Mouse (Mus musculus) liver, embryonic 14.5 days (tissue): ENCODE measurements around the gene Ptpn13. TPM values are rescaled to one million over a fixed set of nuclear protein-coding genes. Genes with fewer than 3 reads are reported as not detected.

Experiments used
- ATAC-seq: fragments of 200-750 bp; cut with Nextera tagmentation; 2 replicates; pipeline ENCODE4 v1.8.0; 2017; ENCODE audit warnings: moderate number of reproducible peaks, mild to moderate bottlenecking, moderate library complexity; ENCODE audit not compliant: insufficient read depth
- DNase-seq, 3 experiments: peaks; one replicate each; pipeline ENCODE4 v3.0.0-alpha.2; 2012 to 2013; ENCODE audit warnings: low read depth in 3 of 3, low spot score in 3 of 3
- H3K27ac ChIP-seq: fragments of 300-500 bp; sonication (generic); 2 replicates; pipeline ENCODE4 v1.5.1; 2014; ENCODE audit warnings: moderate library complexity, mild to moderate bottlenecking, control low read depth, inconsistent platforms
- H3K27me3 ChIP-seq: fragments of 300-500 bp; sonication (generic); 2 replicates; pipeline ENCODE4 v1.6.1; 2014; ENCODE audit warnings: mild to moderate bottlenecking, low read length, moderate library complexity; ENCODE audit not compliant: control insufficient read depth, insufficient read depth
- H3K36me3 ChIP-seq: fragments of 300-500 bp; sonication (generic); replicated peaks from 2 replicates; pipeline ENCODE4 v1.6.1; 2014; ENCODE audit warnings: low read depth; ENCODE audit not compliant: control insufficient read depth, insufficient read depth
- H3K4me1 ChIP-seq, 2 experiments: fragments of 200-500 bp in 1 of 2; fragments of 300-500 bp in 1 of 2; sonication (generic) in 1 of 2; replicated peaks; 2 replicates each; pipeline ENCODE4 v1.6.1; 2012 to 2014; ENCODE audit warnings: antibody characterized with exemption in 1 of 2, inconsistent platforms in 1 of 2, low read length in 1 of 2; ENCODE audit not compliant: control insufficient read depth in 2 of 2, insufficient read depth in 2 of 2
- H3K4me2 ChIP-seq: fragments of 300-500 bp; sonication (generic); 2 replicates; pipeline ENCODE4 v1.6.1; 2014; ENCODE audit warnings: low read depth, mild to moderate bottlenecking, control low read depth, moderate library complexity
- H3K4me3 ChIP-seq, 2 experiments: fragments of 200-500 bp in 1 of 2; fragments of 300-500 bp in 1 of 2; sonication (generic) in 1 of 2; 2 replicates each; pipeline ENCODE4 v1.5.1; 2012 to 2014; ENCODE audit warnings: low read depth in 2 of 2, low read length in 2 of 2, mild to moderate bottlenecking in 2 of 2, control low read depth in 1 of 2, inconsistent platforms in 1 of 2, moderate library complexity in 1 of 2; ENCODE audit not compliant: insufficient read depth in 1 of 2
- H3K9ac ChIP-seq: fragments of 300-500 bp; sonication (generic); replicated peaks from 2 replicates; pipeline ENCODE4 v1.6.1; 2014; ENCODE audit warnings: mild to moderate bottlenecking, control low read depth, moderate library complexity
- H3K9me3 ChIP-seq: fragments of 300-500 bp; sonication (generic); 2 replicates; pipeline ENCODE4 v1.6.1; 2016; ENCODE audit warnings: low read length, mixed read lengths; ENCODE audit not compliant: control insufficient read depth
- CTCF ChIP-seq: IDR thresholded peaks from 2 replicates; pipeline ENCODE4 v1.5.1; 2016; ENCODE audit warnings: antibody characterized with exemption, low read depth, control low read depth
- EP300 ChIP-seq: IDR thresholded peaks from 2 replicates; pipeline ENCODE4 v1.6.1; 2016; ENCODE audit warnings: antibody characterized with exemption, low read depth
- WGBS: fragments of 180-500 bp; shearing (Covaris S2); extraction: QIAGEN DNeasy Blood & Tissue Kit; methylation state at CpG from one replicate; pipeline ENCODE4 v1.1.7; 2014; ENCODE audit not compliant: insufficient replicate concordance; 5-methylcytosine and 5-hydroxymethylcytosine counted together
- polyA plus RNA-seq, 2 experiments: library from polyadenylated mRNA; depleted of rRNA in 1 of 2; stranded (reverse) in 1 of 2; unstranded in 1 of 2; fragments of >200 nt; fragmentation: Nextera tagmentation in 1 of 2; extraction: Ambion mirVana in 1 of 2; gene quantifications; 2 replicates each; pipeline versions ENCODE4 v1.2.1 to v1.2.3; 2012 to 2014

Ptpn13 gene
- polyA plus RNA-seq, 2 experiments: 0.53 to 1.0 TPM

DNA sequence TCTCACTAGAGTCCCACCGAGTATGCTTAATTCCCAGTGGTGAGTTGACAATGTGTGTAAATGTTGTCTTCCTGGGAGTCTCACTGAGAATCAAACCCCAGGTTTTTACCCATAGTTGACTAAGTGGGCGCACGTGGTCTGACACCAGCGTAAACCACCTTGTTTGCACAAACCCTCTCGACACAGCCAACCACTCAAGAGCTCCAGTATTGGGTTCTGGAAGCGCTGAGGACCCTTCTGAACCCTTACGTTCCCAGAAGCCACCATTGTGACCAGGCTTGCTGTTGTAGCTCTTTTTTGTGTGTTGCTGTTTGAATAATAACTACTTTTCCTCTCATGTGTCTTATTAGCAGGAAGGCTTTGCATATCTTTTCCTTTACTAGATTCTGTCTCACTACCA lies 20.4 kb downstream of the Ptpn13 start:
- no peak for TF ChIP-seq EP300
- TF ChIP-seq CTCF: no peak
- Histone ChIP-seq H3K4me2 (no peak overlapping the region), H3K9me3 (no peaks in the 10 kb centered on the region), H3K27me3 (no peaks in the 10 kb centered on the region), H3K36me3 (no peaks in the 10 kb centered on the region), H3K9ac (no peak overlapping the region), H3K4me1 (0 out of 4 replicates have a peak, but pooled peaks cover 0 to 2% of the 10 kb centered on the region in 2 experiments), H3K27ac (no peak overlapping the region), H3K4me3 (no peak overlapping the region)
- DNase-seq (no peak), ATAC-seq (no peak)
- WGBS: 63% methylated on average over 7 of the region's 7 CpGs

GRCm38 (mm10) chr5:103447806-103448416 lies 22.9 kb downstream of the Ptpn13 start:
- no peak overlapping the region for H3K4me3 ChIP-seq
- no peak for TF ChIP-seq CTCF
- no peak for TF ChIP-seq EP300
- H3K27ac ChIP-seq: no peak overlapping the region
- H3K36me3 ChIP-seq: no peaks in the 10 kb centered on the region
- H3K4me2 ChIP-seq: no peak overlapping the region
- DNase-seq (no peak), ATAC-seq (no peak)
- H3K4me1 ChIP-seq: 0 out of 4 replicates have a peak, but pooled peaks cover 0 to 2% of the 10 kb centered on the region in 2 experiments
- no peak overlapping the region for H3K9ac ChIP-seq
- no peaks in the 10 kb centered on the region for H3K27me3 ChIP-seq
- no peaks in the 10 kb centered on the region for H3K9me3 ChIP-seq
- WGBS: 82% methylated on average over 17 of the region's 17 CpGs

DNA sequence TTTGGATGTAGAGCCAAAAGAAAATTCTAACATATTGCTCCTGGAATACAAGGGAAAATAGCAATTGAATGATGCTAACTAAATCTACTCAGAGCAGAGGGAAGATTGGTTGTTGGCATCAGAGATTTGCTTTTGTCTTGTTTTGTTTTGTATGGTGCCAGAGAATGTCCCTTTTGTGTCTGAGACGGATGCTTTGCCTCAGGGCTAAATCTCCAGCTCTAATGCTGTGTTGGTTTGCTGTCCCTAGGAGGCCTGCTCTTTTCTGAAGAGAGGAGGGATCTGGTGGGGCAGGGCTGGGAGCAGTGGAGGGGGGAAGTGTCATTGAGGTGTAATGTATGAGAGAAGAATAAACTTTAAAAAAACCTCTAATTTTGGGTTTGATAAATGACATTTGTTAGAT lies 23.5 kb downstream of the Ptpn13 start:
- no peak overlapping the region for H3K4me3 ChIP-seq
- H3K27ac ChIP-seq: no peak overlapping the region
- WGBS: 67% methylated on average over 1 of the region's 1 CpGs
- no peak overlapping the region for H3K4me2 ChIP-seq
- no peak overlapping the region for H3K9ac ChIP-seq
- no peaks in the 10 kb centered on the region for H3K9me3 ChIP-seq
- no peak for DNase-seq
- no peaks in the 10 kb centered on the region for H3K36me3 ChIP-seq
- H3K27me3 ChIP-seq: no peaks in the 10 kb centered on the region
- no peak for ATAC-seq
- no peaks in the 10 kb centered on the region for H3K4me1 ChIP-seq
- no peak for TF ChIP-seq EP300
- no peak for TF ChIP-seq CTCF

DNA sequence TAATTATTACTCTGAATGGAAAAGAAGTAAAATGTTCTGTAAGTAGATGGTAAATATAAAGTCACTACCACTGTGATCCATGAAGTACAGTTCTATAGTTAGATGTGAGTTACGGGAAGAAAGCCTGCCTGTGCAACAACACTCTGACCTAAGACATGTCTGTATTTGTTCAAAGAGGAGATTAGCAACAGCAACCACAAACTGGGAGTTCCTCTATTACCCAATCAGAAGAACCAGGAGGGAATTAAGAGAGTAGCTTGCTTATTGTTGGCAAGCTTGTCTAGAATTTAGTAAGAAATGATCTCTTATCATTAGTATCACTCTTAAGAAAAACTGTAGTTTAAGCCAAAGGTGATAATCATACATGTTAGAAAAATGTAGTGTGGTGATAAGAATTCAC lies 25.7 kb downstream of the Ptpn13 start:
- 55% methylated on average over 1 of the region's 1 CpGs for WGBS
- DNase-seq (no peak), ATAC-seq (no peak)

DNA sequence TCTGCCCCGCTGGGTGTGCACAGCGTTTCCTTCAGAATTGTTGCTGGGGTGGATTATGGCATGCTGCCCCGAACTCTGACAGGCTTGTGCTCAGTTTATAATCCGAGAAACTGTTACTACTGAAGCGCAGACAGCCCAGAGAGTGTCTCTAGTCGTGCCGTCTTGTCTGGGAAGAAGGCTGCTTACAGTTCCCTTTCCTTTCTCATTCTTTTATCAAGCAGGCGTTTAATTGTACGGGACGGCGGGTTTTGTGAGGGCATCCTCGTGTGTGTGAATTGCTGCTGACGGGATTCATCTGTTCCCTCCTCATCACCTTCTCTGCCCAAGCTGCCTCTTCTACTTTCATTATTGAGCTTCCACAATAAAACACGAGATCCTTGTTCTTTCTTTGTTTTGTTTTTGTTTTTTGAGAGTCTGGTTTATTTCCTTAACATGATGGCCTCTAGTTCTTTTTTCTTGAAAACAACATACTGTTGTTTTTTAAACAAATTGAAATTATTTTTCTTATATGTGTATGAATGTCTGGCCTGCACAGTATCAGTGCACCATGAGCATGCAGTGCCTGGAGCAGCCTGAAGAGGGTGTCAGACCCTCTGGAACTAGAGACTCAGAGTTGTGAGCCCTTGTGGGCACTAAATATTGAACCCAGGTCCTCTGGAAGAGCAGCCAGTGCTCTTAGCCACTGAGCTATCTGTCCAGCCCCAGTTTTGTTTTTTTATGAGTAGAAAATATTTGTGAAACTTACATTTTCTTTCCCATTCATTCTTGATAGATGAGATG lies 28.6 kb downstream of the Ptpn13 start:
- Histone ChIP-seq H3K27ac (no peak overlapping the region), H3K27me3 (no peaks in the 10 kb centered on the region), H3K9ac (no peak overlapping the region), H3K4me2 (no peak overlapping the region), H3K9me3 (no peaks in the 10 kb centered on the region), H3K36me3 (no peaks in the 10 kb centered on the region), H3K4me1 (no peaks in the 10 kb centered on the region), H3K4me3 (no peak overlapping the region)
- whole genome bisulfite sequencing: 66% methylated on average over 14 of the region's 14 CpGs
- no peak for ATAC-seq
- TF ChIP-seq EP300 (no peak), CTCF (peak; percentile 36; the same call in 1 of the 2 replicates)
- no peak for DNase-seq

More for the DNA sequence above, 25.7 kb downstream of the Ptpn13 start:
- Histone ChIP-seq H3K4me1 (no peaks in the 10 kb centered on the region), H3K27me3 (no peaks in the 10 kb centered on the region), H3K36me3 (no peaks in the 10 kb centered on the region), H3K4me2 (no peak overlapping the region), H3K4me3 (no peak overlapping the region), H3K9me3 (no peaks in the 10 kb centered on the region), H3K27ac (no peak overlapping the region), H3K9ac (no peak overlapping the region)
- TF ChIP-seq EP300 (no peak), CTCF (no peak)
